Mouse (Mus musculus) spleen, adult 10 weeks (tissue): ENCODE data around the gene Dlx4. TPM values are rescaled to one million over a fixed set of nuclear protein-coding genes. Genes with fewer than 3 reads are reported as not detected.

Experiments used
- polyA plus RNA-seq: library from polyadenylated mRNA; stranded (reverse); fragments of 350-450 nt; fragmentation: Illumina TruSeq; extraction: RNeasy Lipid Tissue Mini Kit (QIAGEN cat#74804); gene quantifications from one replicate; pipeline ENCODE4 v1.2.3, GENCODE M21; 2015; ENCODE audit warnings: low replicate concordance; ENCODE audit not compliant: insufficient read depth

The Dlx4 gene
- not detected for polyA plus RNA-seq

DNA sequence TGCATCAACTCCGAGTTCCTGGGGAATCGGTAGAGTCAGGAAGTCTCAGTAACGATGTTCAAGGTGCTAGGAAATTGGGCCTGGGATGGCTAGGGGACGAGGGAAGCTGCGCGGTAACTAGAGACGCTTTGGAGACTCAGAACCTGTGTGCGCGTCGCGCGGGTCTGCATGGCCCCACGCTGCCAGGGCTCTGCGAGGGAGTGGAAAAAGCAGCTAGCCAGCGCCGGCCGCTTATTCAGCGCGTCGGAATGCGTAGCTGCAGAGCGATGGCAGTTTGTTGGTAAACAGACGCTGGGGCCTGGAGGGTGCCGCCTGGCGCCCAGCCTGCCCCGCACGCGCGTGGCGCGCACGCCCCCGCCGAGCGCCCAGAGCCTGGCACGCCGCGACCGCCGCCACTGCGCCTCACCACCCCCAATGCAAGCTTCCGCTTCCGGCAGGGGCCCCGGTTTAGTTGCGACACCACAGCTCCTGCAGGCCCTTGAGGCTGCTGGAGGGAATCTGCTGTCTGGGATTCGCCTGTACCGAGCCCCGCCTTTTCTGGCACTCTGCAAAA is at the start of gene Dlx4:
Gene Dlx4, minus strand, starts transcription at position 413 of the 553 bp plus-strand sequence.

DNA sequence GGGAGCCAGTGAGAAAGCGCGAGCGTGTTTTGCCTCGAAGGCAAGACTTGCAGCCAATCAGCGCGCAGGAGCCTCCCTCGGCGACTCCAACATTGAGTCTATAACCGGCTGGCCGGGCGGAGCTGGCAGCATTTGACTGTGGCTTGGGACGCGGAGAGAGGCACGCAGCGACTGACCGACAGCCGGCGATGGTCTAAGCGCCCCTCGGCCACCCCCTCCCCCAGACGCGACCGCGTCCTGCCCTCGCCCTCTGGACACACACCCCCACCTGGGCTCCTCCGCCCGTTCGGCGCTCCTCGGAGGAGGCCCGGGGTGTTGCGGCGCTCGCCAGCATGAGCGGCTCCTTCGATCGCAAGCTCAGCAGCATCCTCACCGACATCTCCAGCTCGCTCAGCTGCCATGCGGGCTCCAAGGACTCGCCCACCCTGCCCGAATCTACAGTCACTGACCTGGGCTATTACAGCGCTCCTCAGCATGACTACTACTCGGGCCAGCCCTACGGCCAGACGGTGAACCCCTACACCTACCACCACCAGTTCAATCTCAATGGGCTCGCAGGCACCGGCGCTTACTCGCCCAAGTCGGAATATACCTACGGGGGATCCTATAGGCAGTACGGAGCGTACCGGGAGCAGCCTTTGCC is 26.0 kb downstream of the Dlx4 start, which contains the start of gene Dlx3:
Gene Dlx3, plus strand, starts transcription at position 130 of the 643 bp plus-strand sequence.

Other genes with a start within 250 kb of the Dlx4 start
- 7.1 TPM for gene Col1a1, start 210.0 kb downstream of the Dlx4 start, polyA plus RNA-seq
- gene Hils1, start 178.7 kb downstream of the Dlx4 start, polyA plus RNA-seq: not detected
- not detected for gene Sgca, start 169.9 kb downstream of the Dlx4 start, polyA plus RNA-seq
- gene Ppp1r9b, start 155.2 kb downstream of the Dlx4 start, polyA plus RNA-seq: 41.2 TPM
- gene Samd14, start 136.4 kb downstream of the Dlx4 start, polyA plus RNA-seq: 2.4 TPM
- 6.5 TPM for gene Pdk2, start 104.9 kb downstream of the Dlx4 start, polyA plus RNA-seq
- 2.8 TPM for gene Itga3, start 69.5 kb downstream of the Dlx4 start, polyA plus RNA-seq
- gene Dlx3, start 26.1 kb downstream of the Dlx4 start, polyA plus RNA-seq: not detected
- 0.32 TPM for gene Tac4, start 115.3 kb upstream of the Dlx4 start, polyA plus RNA-seq
- 75.9 TPM for gene Kat7, start 164.0 kb upstream of the Dlx4 start, polyA plus RNA-seq
- 24.4 TPM for gene Fam117a, start 190.8 kb upstream of the Dlx4 start, polyA plus RNA-seq
- 76.2 TPM for gene Slc35b1, start 238.4 kb upstream of the Dlx4 start, polyA plus RNA-seq